Mouse (Mus musculus): Measurements from ENCODE around the gene Dgke.
"Not testable (repeated sequence)": the region's sequence is repeated elsewhere in the genome, so short reads cannot be mapped to it uniquely, and the experiment has no call there.

Dgke gene

DNA sequence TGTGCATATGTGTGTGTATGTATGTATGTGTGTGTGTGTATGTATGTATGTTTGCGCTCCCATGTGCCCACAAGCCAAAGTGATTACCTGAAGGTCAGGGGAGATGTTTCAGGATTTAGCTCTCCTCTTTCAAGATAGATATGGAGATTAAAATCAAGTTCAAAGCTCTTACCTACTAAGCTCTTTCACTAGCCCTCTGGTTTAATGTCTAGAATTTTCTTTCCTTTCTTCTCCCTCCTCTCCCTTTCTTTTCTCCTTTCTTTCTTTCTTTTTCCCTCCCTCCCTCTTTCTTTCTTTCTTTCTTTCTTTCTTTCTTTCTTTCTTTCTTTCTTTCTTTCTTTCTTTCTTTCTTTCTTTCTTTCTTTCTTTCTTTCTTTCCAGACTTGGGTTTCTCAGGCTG is at the start of gene Dgke:
Gene Dgke (minus strand): TSS at position 101 of the 400 bp plus-strand sequence.
- DNase-seq (ENCODE audit: extremely low read depth, insufficient read length, low spot score), result no peak

DNA sequence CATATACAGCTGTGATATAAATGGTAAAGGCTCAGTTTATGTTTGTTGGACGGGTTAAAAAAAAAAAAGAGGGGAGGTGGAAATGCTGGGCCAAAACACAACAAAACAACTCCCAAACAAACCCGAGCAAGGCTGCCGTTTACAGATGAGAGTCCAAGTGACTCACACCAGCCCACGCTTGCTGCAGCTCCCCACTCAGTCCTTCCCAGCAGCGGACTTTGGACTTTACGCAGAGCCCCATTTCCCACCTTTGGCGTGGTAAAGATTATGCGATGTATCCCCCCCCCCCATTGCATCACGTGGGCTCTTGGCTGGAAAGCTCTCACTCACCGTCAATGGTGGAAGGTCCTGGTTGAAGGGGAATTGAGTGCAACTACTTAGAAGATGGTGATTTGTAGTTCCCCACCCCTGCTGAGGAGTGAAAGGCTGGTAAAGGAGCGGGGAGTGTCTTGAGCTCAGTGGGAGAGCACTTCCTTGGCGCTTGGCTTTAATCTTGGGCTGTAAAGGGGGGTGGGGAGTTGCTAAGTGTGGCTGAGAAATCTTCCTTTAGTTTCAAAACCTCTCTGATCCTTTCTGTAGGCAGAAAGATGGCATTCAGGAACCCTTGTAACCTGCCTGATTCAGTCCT is 40.6 kb upstream of the Dgke start:
- DNase-seq (ENCODE audit: extremely low read depth, insufficient read length, low spot score), result no peak

DNA sequence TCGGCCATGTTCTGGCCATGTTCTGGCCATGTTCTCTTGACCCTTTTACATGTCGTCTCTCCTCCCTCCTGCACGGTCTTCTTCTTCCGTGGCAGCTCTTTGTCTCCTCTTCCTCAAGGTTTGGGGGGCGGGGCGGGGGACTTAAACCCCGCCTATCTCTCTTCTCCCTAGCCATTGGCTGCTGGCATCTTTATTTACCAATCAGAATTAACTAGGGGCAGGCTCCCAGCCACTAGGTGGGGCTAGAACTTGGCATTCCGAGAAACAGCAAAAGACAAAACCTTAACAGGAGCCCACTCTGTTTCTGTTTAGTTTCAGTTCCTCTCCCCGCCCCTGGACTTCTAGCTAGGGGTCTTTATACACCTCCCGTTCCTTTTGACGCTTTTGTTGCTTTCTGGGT is 39.2 kb upstream of the Dgke start:
- DNase-seq (ENCODE audit: extremely low read depth, insufficient read length, low spot score), result no peak

DNA sequence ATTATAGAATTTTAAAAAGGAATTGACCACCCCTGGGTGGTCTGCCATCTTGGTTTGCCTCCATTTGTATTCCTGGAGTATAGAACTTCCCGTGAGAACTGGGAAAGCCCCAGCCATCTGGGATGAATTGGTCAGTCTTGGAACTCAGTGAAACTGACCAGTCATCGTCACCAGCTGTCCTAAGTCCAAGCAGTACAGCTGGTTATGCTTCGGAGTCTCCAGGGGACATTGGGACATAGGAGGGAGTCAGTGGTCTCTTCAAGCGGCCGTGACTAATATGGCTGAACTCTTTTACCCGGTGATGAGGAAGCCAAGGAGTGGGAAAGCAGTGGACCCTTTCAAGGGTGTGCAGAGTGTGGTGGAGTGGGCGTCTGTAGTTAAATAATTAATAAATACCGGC is 38.6 kb upstream of the Dgke start:
- DNase-seq (ENCODE audit: extremely low read depth, insufficient read length, low spot score), result no peak

DNA sequence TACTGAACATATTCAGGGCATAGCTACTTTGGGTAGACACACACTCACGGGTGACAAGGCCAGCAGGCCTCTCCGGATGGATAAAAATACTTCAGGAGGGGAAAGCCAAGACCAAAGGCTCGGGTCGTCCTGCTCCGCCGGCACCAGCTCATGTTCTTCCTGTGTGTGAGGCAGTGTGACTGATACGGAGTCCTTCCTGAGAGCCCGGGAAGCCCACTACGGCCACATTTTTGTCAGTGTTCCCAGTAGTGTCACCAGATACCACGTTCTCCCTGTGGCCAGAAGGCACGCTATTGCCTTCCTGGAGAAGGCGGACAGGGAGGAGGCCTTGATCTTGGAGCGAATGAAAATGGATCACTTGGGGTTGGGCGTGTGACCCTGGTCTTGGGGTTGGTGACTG is 36.5 kb upstream of the Dgke start:
- DNase-seq (ENCODE audit: extremely low read depth, insufficient read length, low spot score), result no peak

DNA sequence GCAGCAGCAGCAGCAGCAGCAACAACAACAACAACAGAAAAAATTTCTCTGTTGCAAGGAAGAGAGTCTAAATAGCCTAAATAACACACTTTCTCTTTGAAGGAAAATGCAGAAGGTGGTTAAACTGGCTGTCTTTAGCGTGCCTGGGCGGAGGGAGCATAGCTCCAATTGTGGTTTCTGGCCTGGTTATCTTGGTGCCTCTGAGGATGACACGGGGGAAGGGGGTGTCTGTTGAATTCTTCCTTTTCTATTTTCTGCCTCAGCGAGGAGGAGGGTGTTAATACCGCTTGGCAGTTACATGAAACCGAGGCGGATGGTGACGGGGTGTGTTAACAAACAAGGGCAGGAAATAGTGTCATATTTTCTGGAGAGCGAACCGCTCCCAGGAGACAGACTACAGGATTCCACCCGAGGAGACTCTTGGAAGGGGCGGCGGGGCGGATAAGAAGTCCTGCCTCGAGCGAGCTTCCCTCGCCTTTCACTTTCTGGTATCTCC is 34.2 kb upstream of the Dgke start:
- DNase-seq (ENCODE audit: extremely low read depth, insufficient read length, low spot score), result peak; percentile 36

DNA sequence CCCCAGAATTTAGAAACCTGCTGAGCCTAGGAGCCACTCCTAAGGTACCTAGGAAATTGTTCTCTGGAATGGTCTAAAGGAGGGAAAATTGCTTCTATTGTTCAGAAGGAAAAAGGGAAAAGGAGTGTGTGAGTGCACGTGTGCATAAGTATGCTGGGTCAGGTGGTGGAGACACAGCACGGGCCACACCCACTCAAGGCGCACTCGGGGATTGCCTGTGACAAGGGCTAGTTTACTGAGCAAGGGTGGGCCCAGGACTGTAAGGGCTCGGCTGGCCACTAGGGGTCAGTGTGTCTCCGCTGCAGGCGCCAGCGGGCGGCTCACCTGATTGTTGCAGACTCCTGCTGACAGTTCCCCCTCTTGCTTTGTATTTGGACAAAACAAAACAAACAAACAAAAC is 33.8 kb upstream of the Dgke start:
- peak; percentile 84 for DNase-seq (ENCODE audit: extremely low read depth, insufficient read length, low spot score)

DNA sequence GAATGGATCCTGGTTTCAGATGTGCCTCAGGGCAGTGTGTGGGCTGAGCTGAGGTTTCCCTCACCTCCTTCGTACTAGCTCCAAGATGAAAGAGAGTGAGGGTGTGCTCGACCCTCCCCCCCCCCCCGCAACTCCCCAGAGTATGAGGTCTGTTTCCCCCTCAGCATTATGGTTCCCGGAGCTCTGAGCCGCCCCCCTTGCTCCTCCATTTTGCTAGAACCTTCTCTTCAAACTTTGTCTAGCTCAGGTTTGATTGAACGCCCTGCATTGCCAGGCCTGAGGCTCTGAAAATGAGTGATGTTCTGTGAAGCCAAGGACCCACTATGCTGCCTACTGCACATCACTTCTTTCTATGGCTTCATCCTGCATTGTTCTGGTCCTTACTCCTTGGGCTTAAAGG is 32.3 kb upstream of the Dgke start:
- DNase-seq (ENCODE audit: extremely low read depth, insufficient read length, low spot score), result no peak

DNA sequence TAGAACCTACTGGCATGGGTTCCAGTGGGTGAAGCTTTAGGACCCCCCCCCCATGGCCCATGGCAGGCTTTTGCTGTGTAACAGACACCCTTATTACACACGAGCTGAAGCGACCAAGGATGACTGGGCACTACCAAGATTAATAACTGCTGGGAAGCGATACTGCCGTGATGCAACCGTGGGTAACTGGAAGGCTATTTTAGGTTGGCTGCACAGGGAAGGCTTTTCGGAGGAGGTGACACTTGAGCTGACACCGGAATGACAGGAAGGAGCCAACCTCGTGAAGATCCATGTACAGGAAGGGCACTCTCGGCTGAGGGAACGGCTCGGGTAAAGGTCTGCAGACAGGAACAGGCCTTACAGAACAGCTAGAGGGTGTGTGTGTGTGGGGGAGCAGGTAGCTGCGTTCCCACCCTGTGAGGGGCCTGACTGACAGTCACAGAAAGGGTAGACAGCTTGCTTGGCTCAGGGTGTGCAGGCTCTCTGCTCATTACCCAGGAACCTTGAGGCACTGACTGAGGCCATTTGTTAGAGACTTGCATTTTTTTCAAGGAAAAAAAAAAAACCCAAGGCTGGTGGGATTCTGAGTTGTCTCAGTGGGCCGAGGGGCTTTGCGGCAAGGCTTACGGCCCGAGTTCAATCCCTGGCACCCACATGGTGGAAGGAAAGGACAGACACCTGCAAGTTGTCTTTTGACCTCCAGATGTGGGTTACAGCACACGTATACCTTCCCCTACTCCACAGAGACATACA is 31.6 kb upstream of the Dgke start:
- DNase-seq (ENCODE audit: extremely low read depth, insufficient read length, low spot score), result no peak

DNA sequence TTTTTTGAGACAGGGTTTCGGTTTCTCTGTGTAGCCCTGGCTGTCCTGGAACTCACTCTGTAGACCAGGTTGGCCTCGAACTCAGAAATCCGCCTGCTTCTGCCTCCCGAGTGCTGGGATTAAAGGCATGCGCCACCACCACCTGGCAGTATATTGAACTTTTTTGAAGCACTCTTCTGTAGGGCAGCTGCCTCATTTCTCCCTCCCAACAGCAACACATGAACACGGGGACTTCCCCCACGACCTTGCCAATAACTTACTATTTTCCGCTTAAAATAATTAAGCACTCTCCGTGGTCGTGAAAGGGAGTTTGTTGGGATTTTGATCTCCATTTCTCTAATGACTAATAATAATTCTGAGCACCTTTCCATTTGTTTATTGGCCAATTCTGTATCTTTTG is 30.6 kb upstream of the Dgke start:
- DNase-seq (ENCODE audit: extremely low read depth, insufficient read length, low spot score), result not testable (repeated sequence)

DNA sequence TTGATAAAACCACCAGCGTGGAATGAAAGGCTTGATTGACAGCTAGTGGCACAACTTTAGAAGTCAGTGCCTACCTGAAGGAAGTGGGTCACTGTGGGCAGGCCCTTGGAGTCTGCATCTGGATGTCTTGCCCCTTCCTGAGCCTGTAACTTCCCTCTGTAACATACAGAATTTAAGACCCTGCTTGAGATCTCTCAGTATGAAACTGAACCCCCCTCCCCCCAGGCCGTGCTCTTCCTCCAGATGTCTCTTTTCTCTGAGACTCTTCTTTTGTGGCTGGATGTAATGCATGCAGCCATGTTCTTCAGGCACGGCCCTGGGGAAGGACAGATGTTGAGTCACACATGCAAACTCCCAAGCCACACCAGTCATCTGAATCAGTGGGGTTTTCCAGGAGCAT is 28.7 kb upstream of the Dgke start:
- DNase-seq (ENCODE audit: extremely low read depth, insufficient read length, low spot score), result no peak

DNA sequence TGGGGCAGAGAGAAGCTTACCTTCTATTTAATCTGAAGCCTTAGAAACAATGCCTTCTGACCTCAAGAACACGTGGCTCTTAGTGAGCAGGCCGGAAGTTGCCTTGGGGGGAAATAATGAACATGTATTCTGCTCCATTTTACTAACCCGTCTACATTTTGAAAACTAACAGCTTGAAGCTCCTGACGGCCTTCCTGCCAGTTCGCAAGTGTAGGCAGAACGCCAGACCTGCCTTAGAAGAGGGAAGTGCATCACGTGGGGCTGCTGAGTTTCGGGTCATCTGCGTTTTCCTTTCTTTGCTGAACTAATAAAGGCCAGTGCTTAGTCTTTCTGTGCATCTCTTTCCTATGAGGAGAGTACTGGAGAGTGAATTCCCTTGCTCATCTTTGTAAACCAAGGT is 26.1 kb upstream of the Dgke start:
- DNase-seq (ENCODE audit: extremely low read depth, insufficient read length, low spot score), result no peak

DNA sequence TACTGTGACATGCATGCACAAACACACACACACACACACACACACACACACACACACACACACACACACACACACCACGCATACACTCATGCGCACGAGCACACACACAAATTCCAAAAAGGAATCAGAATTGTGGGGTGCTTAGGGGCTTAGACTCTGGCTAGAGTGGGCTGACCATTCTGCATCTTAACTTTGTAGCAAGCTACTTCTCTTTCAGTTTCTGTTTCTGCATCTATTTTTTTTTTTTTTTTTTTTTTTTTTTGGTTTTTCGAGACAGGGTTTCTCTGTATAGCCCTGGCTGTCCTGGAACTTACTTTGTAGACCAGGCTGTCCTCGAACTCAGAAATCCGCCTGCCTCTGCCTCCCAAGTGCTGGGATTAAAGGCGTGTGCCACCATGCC is 23.7 kb upstream of the Dgke start:
- DNase-seq (ENCODE audit: extremely low read depth, insufficient read length, low spot score), result not testable (repeated sequence)

DNA sequence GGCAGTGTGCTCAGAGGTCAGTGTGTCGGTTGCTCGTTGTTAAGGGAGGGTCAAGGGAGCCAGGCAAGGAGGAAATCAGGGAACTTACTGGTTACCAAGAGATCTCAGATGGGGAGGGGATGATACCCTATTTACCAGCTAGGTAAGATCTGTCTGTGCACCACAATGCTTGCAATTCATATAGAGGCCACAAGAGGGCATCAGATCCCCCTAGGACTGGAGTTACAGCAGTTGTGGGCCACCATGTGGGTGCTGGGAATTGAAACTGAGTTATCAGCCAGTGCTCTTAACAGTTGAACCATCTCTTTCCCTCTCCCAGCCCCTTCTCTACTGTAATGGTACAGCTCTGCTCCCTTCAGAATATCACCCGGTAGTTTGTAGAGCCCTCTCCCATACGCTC is 22.1 kb upstream of the Dgke start:
- no peak for DNase-seq (ENCODE audit: extremely low read depth, insufficient read length, low spot score)

DNA sequence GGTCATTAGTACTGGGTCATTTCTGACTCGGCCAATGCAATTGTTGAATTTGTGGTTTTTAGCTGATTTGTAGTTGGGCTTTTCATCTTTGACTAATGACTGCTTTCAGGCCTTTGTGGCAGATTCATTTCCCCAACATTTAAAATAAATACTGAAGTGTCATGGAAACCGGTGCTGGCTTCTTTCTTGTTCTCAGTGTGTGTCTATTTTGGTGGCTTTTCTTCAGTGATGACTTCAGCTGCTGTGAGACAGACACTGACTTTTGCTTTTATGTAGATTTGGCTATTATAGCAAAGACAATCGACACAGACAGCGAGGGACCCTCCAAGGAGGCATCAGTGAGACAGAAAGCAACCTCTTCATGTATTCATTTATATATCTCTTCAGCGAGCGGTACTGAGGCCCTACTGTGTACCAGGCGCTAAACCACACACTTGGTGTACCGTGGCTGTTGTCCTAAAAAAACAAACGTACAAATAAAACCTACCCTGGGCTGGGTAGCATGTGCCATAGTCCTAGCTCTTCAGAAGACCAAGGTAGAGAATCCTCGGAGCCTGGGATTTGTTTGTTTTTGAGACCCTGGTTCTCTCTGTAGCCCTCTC is 19.7 kb upstream of the Dgke start:
- no peak for DNase-seq (ENCODE audit: extremely low read depth, insufficient read length, low spot score)

DNA sequence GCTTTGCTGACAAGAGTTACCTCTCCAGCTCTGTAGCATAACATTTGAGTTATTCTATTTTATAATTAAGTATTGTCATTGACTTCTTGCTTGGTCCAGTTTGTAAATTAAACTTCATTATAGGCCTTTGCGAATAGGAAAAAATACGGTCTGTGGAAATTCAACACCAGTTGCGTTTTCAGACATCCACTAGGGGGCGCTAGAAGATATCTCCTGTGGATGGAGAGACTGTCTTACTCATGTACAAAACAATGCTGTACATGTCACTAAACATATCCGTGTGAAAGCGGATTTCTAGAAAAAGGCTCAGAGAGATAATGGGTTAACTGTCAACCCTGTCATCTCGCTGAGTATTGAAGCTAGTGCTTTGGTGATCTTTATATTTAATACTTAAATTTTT is 18.0 kb upstream of the Dgke start:
- DNase-seq (ENCODE audit: extremely low read depth, insufficient read length, low spot score), result no peak

DNA sequence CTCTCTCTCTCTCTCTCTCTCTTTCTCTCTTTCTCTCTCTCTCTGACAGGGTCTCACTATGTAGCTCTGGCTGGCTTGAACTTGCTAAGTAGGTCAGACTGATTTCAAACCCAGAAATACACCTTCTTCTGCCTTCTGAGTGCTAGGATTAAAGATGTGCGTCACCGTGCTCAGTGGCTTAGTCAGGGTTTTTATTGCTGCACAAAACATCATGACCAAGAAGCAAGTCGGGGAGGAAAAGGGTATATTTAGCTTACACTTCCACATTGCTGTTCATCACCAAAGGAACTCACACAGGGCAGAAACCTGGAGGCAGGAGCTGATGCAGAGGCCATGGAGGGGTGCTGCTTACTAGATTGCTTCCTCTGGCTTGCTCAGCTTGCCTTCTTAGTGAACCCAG is 16.0 kb upstream of the Dgke start:
- not testable (repeated sequence) for DNase-seq (ENCODE audit: extremely low read depth, insufficient read length, low spot score)

DNA sequence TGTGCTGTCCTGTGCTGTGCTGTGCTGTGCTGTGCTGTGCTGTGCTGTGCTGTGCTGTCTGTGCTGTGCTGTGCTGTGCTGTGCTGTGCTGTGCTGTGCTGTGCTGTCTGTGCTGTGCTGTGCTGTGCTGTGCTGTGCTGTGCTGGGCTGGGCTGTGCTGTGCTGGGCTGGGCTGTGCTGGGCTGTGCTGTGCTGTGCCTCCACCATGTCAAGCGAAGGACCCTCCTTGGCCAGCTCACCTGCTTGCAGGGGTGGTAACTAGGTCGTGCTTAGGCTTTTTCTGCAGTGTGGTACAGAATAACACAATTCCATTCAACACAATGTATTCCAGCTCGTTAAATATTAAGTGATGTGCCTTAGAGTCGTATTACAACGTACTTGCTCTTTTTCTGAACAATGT is 15.3 kb upstream of the Dgke start:
- DNase-seq (ENCODE audit: extremely low read depth, insufficient read length, low spot score), result not testable (repeated sequence)

DNA sequence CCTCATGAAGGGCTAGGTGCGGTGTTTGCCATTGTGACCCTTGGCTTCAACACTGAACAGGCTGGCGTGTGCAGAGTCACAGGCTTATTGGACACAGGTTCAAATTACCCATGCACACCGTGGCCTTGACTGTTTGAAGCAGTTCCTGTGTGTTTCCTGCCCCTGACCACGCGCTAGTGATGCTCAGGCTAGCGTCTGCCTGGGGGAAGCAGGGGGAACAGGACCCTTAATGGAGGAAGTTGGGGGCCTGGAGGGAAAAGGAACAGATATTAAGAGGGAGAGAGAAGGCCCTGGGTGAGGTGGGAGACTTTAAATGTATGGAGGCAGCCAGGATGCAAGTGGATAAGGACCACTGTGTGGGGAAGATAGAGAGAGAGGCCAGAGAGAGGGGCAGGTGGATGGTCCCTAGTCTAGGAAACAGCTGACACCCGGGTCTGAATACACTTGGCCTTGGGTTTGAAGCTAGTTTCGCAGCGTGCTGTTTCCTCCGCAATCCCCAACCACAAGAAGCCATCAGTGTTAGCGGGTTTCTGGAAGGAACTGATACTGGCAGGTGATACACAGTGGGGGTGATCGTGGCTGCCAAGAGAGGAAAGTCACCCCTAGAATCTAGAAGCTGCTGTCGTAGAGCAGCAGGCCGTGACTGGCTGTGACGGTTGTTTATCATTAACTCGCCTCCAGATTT is 12.5 kb upstream of the Dgke start:
- DNase-seq (ENCODE audit: extremely low read depth, insufficient read length, low spot score), result no peak

DNA sequence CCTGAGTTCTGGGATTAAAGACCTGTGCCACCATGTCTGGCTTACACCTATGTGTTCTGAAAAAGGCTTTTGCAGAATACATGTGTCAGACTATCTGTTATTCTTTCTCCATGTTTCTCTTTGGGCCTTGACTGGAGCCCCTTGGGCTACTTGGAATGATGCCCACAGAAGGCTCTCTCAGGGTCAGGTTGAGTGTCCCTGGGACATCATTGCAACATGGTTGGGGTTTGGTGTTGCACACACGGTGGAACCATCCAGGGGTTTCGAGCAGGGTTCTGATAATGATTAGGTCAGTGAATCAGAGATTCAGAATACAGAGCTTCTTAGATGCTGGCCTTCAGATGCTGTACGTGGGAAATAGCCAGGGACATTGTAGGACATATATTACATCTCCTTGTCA is 11.7 kb upstream of the Dgke start:
- DNase-seq (ENCODE audit: extremely low read depth, insufficient read length, low spot score), result no peak

DNA sequence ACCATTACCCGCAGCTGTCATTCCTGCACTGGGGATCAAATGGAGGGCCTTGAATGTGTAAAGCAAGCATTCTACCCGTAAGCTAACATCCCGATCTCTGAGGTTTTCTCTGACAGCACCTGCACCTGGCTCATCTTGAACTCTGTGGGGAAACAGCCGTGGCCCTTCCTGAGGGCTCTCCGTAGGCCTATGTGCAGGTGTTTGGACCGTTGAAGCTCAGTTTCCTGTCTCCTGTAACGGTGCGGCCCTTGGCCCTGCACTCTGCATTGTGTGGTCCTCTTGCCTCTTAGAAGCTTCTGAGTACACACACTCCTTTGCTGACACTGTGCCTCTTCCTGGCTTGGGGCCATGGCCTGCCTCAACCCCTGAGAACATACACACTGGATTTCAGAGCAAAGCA is 11.0 kb upstream of the Dgke start:
- no peak for DNase-seq (ENCODE audit: extremely low read depth, insufficient read length, low spot score)

Measured in 3134 (cell line).